Mouse (Mus musculus): Measurements from ENCODE around the gene Zcwpw1.

The Zcwpw1 gene

GRCm38 (mm10) chr5:137784546-137784945 lies 3.1 kb upstream of the Zcwpw1 start:
- no peak for DNase-seq (ENCODE audit: low read depth, low spot score)

DNA sequence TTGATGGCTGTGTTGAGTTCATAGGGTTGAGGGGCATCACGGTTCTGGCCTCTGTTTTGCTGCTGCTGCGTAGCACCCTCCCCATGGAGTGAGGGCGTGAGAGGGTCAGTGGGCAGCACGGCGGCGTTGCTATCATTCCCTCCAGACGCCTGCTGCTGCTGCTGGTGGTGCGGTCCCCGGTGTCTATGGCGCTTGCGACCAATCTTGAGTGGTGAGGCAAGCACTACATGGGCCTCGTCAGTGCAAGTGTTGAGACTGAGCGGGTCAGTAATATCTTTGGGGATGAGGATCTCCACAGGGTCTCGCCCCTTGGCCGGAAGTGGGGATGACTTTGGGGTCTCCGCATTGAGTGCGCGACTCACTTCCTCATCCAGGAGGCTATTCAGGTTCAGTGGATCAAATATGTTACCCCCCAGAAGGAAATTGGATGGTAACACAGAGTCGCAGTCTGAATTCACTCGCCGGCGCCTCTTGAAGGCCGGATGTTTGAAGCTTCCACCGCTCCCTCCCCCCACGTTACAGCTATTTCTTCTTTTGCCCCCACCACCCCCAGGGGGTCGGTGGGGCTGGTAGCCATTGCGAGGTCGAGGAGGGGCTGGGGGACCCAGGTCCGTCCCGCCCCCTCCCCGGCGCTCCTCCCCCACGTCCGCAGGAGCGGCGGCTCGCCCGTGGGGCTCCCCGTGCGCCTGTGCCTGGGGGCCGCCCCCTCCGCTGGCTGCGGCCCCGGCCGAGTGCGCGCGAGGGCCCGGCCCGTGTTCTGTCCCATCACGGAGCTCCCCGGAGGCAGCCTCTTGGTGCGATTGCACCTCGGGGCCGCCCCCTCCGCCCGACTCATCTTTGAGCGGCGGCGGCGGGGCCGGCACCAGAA lies 2.2 kb upstream of the Zcwpw1 start:
- no peak for DNase-seq (ENCODE audit: low read depth, low spot score)

DNA sequence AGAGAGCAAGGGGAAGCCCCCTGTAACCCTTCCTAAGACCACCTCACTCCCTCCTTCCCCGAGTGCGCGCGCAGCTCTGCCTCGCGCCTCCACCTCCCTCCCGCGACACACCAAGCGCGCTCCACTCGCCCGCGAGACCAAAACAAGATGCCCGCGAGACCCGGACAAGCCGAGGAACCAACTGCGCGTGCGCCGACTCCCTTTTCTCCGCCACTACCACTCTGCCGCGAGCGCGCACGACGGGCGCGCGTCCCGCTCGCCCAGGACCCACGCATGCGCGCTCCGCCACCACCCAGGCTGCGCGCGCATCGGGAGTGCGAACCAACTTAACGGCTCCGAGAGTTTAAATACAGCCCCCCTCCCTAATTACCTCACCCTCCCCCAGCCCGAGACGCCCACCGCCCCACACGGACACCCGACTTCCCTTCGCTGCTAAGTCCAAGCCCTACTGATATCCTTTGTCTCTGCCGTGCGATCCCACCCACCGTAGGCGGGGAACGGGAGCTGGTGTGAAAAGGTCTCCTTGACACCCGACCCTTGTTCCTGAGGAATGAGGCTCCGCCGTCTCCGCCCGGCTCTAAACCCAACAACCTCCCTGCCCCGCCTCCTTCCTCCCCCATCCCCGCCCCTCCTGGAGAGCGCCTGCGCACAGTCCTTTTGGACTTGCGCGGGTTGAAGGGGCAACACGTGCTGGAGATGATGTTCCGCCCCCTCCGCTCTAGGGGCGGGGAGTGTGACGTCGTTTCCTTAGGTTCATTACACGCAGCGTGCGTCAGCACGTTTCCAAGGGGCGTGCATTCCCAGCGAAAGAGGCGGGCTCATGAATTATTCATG lies 1.3 kb upstream of the Zcwpw1 start:
- peak; percentile 100 for DNase-seq (ENCODE audit: low read depth, low spot score)

- DNase-seq (ENCODE audit: low read depth, low spot score): no peak
These were observed 573 bp downstream of the Zcwpw1 start for GRCm38 (mm10) chr5:137788171-137788570.

DNA sequence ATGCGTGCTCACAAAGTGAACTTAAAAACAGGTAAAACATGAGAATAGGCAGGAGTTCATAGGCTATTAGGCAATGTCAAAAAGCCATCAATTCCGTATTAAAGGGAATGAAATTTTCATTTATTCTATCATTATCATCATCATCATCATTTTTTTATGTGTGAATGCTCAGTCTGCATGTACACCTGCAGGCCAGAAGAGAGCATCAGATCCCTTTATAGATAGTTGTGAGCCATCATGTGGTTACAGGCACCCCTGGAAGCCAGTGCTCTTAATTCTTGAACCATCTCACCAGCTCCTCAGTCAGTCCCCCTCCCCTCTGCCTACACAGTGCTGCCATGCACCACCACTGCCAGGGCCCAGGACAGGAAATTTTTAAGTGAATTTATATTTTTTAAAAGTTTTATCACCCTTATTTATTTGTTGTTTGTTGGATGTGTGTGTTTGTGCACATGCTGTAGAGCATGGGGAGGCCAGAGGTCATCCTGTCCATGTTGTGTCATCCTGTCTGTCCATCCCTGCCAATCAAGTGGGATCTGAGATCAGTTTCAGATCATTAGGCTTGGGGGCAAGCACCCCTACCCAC lies 1.4 kb downstream of the Zcwpw1 start:
- DNase-seq (ENCODE audit: low read depth, low spot score): no peak

GRCm38 (mm10) chr5:137791553-137791952 lies 4.0 kb downstream of the Zcwpw1 start:
- DNase-seq (ENCODE audit: low read depth, low spot score): no peak

- DNase-seq (ENCODE audit: low read depth, low spot score): no peak
These were observed 9.0 kb downstream of the Zcwpw1 start for GRCm38 (mm10) chr5:137796606-137797005.

GRCm38 (mm10) chr5:137800917-137801316 lies 13.3 kb downstream of the Zcwpw1 start:
- no peak for DNase-seq (ENCODE audit: low read depth, low spot score)

DNA sequence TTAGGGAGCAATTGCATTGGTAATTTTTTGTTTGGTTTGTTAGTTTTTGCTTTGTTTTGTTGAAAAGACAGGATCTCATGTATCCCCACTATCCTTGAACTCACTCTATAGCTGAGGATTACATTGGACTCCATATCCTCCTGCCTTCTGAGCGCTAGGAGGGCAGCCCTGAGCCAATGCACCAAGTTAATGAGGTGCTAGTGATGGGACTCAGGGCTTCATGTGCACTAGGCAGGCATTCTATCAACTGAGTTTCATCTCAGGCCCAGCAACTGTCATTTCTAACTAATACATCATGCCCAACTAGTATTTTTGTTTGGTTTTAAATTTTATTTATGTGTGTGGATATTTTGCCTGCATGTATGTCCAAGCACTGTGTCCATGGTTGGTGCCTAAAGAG lies 18.6 kb downstream of the Zcwpw1 start:
- no peak for DNase-seq (ENCODE audit: low read depth, low spot score)

- DNase-seq (ENCODE audit: low read depth, low spot score): no peak
These were observed 20.7 kb downstream of the Zcwpw1 start for GRCm38 (mm10) chr5:137808316-137808715.

DNA sequence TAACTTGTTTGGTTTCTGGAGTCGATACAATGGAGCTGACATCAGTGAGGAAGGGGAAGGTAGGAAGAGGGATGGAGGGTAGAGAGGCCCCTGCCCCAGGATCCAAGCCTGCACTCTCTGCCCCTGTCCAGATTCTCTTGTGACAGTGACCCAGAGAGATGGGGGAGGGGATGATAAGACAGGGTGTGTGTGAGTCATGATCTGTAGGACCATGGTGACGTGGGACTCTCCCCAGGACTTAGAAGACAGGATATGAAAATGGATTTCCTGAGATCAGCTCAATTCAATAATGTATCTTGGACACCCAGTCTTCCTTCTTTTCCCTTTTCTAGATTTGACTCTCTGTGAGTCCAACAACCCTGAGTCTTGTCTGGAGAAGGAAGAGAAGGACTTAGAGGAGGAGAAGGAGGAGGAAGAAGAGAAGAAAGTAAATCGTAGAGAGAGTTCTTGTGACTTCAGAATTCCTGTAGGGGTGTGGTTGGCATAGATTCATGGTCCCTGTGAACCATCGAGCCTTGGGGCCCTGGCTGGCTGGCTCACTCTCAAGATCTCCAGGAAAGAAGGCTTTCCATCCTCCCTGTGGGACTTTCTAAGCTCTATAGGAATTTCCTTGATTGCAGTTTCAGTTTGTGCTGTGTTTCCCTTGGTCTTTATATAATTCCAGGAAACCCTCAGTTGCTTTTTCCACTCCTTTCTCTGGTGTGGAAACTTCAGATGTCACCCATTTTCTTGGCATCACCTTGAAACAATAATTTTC lies 30.0 kb downstream of the Zcwpw1 start:
- DNase-seq (ENCODE audit: low read depth, low spot score): no peak

DNA sequence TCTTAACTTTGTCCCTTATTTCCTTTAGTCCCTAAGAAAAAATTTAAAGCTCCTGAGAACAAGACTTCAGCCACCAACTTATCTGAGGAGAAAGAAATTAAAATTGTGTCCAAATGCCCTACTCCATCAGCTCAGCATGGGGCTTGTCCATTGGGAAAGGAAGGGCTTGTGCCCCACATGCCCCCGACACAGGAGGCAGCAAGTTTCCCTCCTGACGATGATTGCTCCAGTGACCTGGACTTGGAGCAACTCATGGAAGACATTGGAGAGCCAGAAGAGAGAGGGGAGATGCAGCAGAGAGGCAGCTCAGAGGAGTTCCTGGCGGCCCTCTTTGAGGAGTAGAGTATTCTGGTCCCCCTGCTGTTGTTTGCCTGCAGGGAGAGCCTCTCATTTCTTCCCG lies 34.5 kb downstream of the Zcwpw1 start:
- no peak for DNase-seq (ENCODE audit: low read depth, low spot score)

- no peak for DNase-seq (ENCODE audit: low read depth, low spot score)
These were observed 35.0 kb downstream of the Zcwpw1 start for GRCm38 (mm10) chr5:137822602-137823001.

DNA sequence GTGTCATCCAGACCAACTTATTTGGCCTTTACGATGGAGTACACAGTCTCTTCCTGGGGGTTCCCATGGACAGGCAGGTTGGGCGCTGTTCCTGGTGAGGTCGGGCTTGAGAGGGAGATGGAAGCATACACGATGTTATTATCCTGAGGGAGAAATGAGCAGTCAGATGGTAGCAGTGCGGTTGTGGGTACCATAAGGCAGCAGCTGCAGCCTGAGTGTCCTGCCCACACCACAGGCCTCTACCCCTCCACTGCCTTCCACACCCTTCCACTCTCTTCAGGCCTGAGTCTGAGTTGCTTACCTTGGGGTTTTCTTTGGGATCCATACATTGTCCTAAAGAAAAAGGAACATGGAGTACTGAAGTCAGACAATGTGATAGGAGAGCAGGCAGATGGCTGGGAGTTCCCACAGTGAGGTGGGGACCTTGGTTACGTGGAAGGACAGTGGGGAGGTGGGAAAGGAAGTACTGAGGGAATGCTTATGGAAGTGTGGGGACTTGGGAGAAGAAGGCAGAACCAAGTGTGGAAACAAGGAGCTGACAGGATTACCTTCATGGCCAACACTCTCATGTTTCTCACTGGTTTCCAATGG lies 36.0 kb downstream of the Zcwpw1 start:
- DNase-seq (ENCODE audit: low read depth, low spot score): no peak

DNA sequence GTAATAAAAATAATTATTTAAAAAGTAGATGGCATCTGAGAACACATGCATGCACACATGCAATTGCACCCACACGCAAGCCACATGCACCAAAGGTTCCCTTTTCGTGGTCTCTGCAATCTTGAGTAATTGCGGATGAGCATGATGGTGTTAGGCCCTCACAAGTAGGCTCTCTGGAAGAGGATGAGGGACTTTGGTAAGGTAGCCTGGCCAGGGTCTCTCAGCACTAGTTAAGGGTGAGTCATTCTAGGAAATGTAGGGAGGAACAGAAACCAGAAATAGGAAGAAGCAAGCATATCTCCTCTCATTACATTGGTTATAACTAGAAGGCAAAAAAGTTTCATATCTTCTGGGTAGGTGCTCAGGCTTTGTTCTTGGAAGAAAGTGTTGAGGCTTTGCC lies 37.4 kb downstream of the Zcwpw1 start:
- DNase-seq (ENCODE audit: low read depth, low spot score): no peak

DNA sequence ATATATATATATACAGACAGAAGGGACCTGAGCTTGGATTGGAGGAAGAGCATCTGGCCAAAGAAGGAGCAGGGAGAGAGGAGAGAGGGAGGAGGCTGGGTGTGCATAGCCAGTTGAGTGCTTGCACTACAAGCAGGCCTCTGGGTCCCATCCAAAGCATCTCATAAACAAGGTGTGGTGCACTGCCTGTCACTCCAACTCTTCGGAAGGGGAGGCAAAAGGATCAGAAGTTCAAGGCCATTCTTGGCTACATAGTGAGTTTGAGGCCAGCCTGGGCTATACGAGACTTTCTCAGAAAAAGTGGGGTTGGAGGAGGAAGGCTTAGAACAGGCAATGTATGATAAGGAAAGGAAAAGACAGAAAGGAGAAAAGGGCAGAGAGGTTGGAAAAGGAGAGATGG lies 38.4 kb downstream of the Zcwpw1 start:
- no peak for DNase-seq (ENCODE audit: low read depth, low spot score)

GRCm38 (mm10) chr5:137826421-137826820 lies 38.8 kb downstream of the Zcwpw1 start:
- no peak for DNase-seq (ENCODE audit: low read depth, low spot score)

DNA sequence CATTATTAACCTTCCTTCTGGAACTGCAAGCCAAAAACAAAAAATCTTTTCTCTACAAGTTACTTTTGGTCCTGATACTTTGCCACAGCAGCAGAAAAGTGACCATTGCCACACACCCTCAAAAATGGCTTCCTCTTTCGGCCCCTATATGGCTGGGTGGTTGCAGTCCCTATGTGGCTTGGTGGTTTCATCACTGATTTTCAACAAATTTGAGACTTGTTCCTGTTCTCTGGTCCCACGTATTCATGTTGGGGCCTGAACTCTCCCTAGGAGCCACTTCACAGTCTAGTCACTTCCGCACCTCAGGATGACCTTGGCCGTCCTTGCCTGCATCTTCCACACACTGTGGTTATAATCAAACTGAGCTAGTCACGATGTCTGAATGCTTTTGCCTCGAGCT lies 41.1 kb downstream of the Zcwpw1 start:
- no peak for DNase-seq (ENCODE audit: low read depth, low spot score)

GRCm38 (mm10) chr5:137830238-137830637 lies 42.6 kb downstream of the Zcwpw1 start:
- DNase-seq (ENCODE audit: low read depth, low spot score): no peak

DNA sequence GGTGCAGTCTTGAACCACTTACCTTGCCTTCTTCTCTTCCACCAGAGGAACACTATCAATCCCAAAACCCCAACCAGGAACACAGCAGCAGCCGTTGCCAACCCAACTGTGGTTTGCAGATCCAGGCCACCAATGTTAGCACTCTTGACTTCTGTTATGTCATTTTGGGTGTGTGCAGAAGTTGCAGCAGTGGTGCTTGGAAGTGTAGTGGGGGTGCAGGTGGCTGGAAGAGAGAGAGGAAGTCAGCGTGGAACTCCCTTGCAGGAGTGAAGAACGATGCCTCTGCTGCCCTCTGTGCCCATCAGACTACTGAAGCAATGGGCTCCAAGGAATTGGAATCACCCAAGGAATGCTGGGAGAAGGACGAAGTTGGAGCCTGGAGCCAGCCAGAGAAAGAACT lies 43.5 kb downstream of the Zcwpw1 start:
- DNase-seq (ENCODE audit: low read depth, low spot score): no peak

DNA sequence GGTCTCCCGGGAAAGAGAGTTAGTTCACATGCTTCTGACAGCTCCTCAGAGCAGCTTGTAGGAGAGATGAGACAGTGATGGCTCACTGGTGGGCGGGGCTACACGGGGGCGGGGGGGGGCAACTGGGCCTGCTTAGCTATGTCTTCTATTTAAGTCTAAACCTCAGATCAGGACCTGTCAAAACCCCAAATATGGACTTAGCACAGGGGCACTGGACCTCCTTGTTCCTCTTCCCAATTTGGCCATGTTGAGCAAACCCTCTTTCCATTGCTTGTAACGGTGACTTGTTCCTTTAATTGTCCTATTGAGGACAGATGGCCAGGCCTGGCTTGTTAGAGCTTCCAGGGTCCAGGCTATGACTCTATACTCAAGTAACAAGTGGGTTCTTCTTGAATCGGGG lies 43.9 kb downstream of the Zcwpw1 start:
- DNase-seq (ENCODE audit: low read depth, low spot score): no peak
